Mouse (Mus musculus): ENCODE measurements around the gene Rcor1. TPM values are rescaled to one million over a fixed set of nuclear protein-coding genes. Genes with fewer than 3 reads are reported as not detected.

Rcor1 gene
- polyA plus RNA-seq, 1 experiment from 2014 or later: 19.2 TPM

GRCm38 (mm10) chr12:111161943-111162311, 122.8 kb downstream of the Rcor1 start:
- no peak for ATAC-seq (ENCODE audit: insufficient number of reproducible peaks, insufficient read depth, low FRiP score, low read depth)
- Histone ChIP-seq H3K27me3 (ENCODE audit: control insufficient read depth, insufficient read depth, low read length) (no peaks in the 10 kb centered on the region), H3K9ac (replicated peaks; ENCODE audit: low read depth, low read length) (no peak overlapping the region), H3K4me2 (replicated peaks; ENCODE audit: low read depth, low read length) (peak overlapping the region; percentile 37; the same call in 1 of the 2 replicates), H3K4me1 (ENCODE audit: control insufficient read depth, insufficient read depth, low read length) (peaks cover 28% of the 10 kb centered on the region), H3K36me3 (ENCODE audit: control insufficient read depth, insufficient read depth, low read length) (no peaks in the 10 kb centered on the region), H3K27ac (ENCODE audit: low read length) (no peak overlapping the region), H3K9me3 (ENCODE audit: control insufficient read depth, low read depth, low read length) (no peaks in the 10 kb centered on the region), H3K4me3 (ENCODE audit: low read depth, low read length) (no peak overlapping the region)
- WGBS: 33% methylated on average over 7 of the region's 7 CpGs

GRCm38 (mm10) chr12:111162312-111163061, 123.3 kb downstream of the Rcor1 start:
- H3K27ac ChIP-seq (ENCODE audit: low read length): peak overlapping the region; percentile 10; the same call in 1 of the 2 replicates
- 11% methylated on average over 16 of the region's 16 CpGs for WGBS
- peak overlapping the region; percentile 5; the same call in 1 of the 2 replicates for H3K4me3 ChIP-seq (ENCODE audit: low read depth, low read length)
- H3K4me1 ChIP-seq (ENCODE audit: control insufficient read depth, insufficient read depth, low read length): peaks cover 31% of the 10 kb centered on the region
- H3K27me3 ChIP-seq (ENCODE audit: control insufficient read depth, insufficient read depth, low read length): no peaks in the 10 kb centered on the region
- peak overlapping the region; percentile 37 for H3K4me2 ChIP-seq (replicated peaks; ENCODE audit: low read depth, low read length)
- H3K9ac ChIP-seq (replicated peaks; ENCODE audit: low read depth, low read length): no peak overlapping the region
- ATAC-seq (ENCODE audit: insufficient number of reproducible peaks, insufficient read depth, low FRiP score, low read depth): no peak
- H3K9me3 ChIP-seq (ENCODE audit: control insufficient read depth, low read depth, low read length): no peaks in the 10 kb centered on the region
- H3K36me3 ChIP-seq (ENCODE audit: control insufficient read depth, insufficient read depth, low read length): no peaks in the 10 kb centered on the region

GRCm38 (mm10) chr12:111164310-111164751, 125.2 kb downstream of the Rcor1 start:
- Histone ChIP-seq H3K4me2 (replicated peaks; ENCODE audit: low read depth, low read length) (peak overlapping the region; percentile 57), H3K27ac (ENCODE audit: low read length) (no peak overlapping the region; the same call in 1 of the 2 replicates), H3K36me3 (ENCODE audit: control insufficient read depth, insufficient read depth, low read length) (no peaks in the 10 kb centered on the region), H3K4me1 (ENCODE audit: control insufficient read depth, insufficient read depth, low read length) (peaks cover 40% of the 10 kb centered on the region), H3K4me3 (ENCODE audit: low read depth, low read length) (peak overlapping the region; percentile 15), H3K27me3 (ENCODE audit: control insufficient read depth, insufficient read depth, low read length) (no peaks in the 10 kb centered on the region), H3K9me3 (ENCODE audit: control insufficient read depth, low read depth, low read length) (no peaks in the 10 kb centered on the region), H3K9ac (replicated peaks; ENCODE audit: low read depth, low read length) (no peak overlapping the region)
- WGBS: 3% methylated on average over 13 of the region's 13 CpGs
- peak; percentile 83 for ATAC-seq (ENCODE audit: insufficient number of reproducible peaks, insufficient read depth, low FRiP score, low read depth)

DNA sequence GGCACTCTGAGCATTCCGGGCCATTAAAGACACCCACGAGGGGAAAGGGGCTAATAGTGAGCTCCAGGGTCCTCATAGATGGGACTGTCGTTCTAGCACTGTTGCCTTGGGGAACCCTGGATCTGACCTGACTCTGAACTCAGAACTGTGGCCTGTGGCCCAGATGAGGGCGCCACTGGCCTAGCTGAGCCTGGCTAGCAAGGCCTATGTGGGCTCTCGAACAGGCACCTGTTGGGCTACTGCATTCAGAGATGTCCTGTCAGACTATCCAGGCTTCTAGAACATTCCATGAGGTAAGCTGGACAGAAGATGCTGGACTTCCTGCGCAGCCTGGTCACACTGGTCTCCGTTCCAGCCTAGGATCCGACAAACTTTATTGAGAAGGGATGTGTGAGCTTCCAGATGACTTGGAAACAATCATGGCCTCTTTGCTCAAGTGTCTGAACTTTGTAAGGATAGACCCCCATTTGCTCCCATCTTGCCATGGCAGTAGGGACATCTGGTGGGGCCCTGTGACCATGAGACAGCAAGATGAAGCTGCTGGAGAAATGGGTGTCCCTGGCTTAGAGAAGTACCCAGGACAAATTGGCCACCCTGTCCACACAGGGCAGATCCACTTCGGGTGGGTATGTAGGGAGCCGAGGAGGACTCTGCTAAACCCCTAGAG, 126.1 kb downstream of the Rcor1 start:
- WGBS: 63% methylated on average over 10 of the region's 10 CpGs
- H3K36me3 ChIP-seq (ENCODE audit: control insufficient read depth, insufficient read depth, low read length): no peaks in the 10 kb centered on the region
- peaks cover 32% of the 10 kb centered on the region for H3K4me1 ChIP-seq (ENCODE audit: control insufficient read depth, insufficient read depth, low read length)
- H3K9ac ChIP-seq (replicated peaks; ENCODE audit: low read depth, low read length): no peak overlapping the region
- ATAC-seq (ENCODE audit: insufficient number of reproducible peaks, insufficient read depth, low FRiP score, low read depth): peak; percentile 19; the same call in 1 of the 2 replicates
- H3K4me3 ChIP-seq (ENCODE audit: low read depth, low read length): no peak overlapping the region
- no peaks in the 10 kb centered on the region for H3K9me3 ChIP-seq (ENCODE audit: control insufficient read depth, low read depth, low read length)
- H3K27ac ChIP-seq (ENCODE audit: low read length): peak overlapping the region; percentile 74; the same call in 1 of the 2 replicates
- peak overlapping the region; percentile 86 for H3K4me2 ChIP-seq (replicated peaks; ENCODE audit: low read depth, low read length)
- no peaks in the 10 kb centered on the region for H3K27me3 ChIP-seq (ENCODE audit: control insufficient read depth, insufficient read depth, low read length)

Other genes with a start within 250 kb of the Rcor1 start
- 5.2 and 5.4 TPM in 2 replicates for gene Mok, start 198.4 kb upstream of the Rcor1 start, polyA plus RNA-seq (2014; fragmentation: Nextera tagmentation; extraction: Ambion mirVana)
- gene Zfp839, start 189.1 kb upstream of the Rcor1 start, polyA plus RNA-seq (2014; fragmentation: Nextera tagmentation; extraction: Ambion mirVana): 4.6 and 5.9 TPM in 2 replicates
- gene Cinp, start 150.2 kb upstream of the Rcor1 start, polyA plus RNA-seq (2014; fragmentation: Nextera tagmentation; extraction: Ambion mirVana): 80.8 and 89.5 TPM in 2 replicates
- gene Tecpr2, start 150.1 kb upstream of the Rcor1 start, polyA plus RNA-seq (2014; fragmentation: Nextera tagmentation; extraction: Ambion mirVana): 3.8 and 4.8 TPM in 2 replicates
- 10.3 and 10.4 TPM in 2 replicates for gene Ankrd9, start 60.3 kb upstream of the Rcor1 start, polyA plus RNA-seq (2014; fragmentation: Nextera tagmentation; extraction: Ambion mirVana)
- gene Traf3, start 127.0 kb downstream of the Rcor1 start, polyA plus RNA-seq (2014; fragmentation: Nextera tagmentation; extraction: Ambion mirVana): 11.4 and 13.0 TPM in 2 replicates
- not detected in 2 replicates for gene 4930595D18Rik, start 145.1 kb downstream of the Rcor1 start, polyA plus RNA-seq (2014; fragmentation: Nextera tagmentation; extraction: Ambion mirVana)
- gene Amn, start 231.7 kb downstream of the Rcor1 start, polyA plus RNA-seq (2014; fragmentation: Nextera tagmentation; extraction: Ambion mirVana): not detected in 2 replicates